8 mouse cellular contexts compared by ENCODE assay signal in genomic region chr13:59585648-59586005, GRCm38 (mm10). TPM values are rescaled to one million over a fixed set of nuclear protein-coding genes. Genes with fewer than 3 reads are reported as not detected.
DNase-seq lines count a peak whose midpoint lies in the region; ATAC-seq and TF ChIP-seq lines count a peak whose summit lies in the region.

No protein-coding gene starts in this region.

- peaks cover 22% of the 10 kb centered on the region for H3K4me1 ChIP-seq in limb, embryonic 13.5 days
- H3K4me1 ChIP-seq in midbrain, postnatal 0 days (ENCODE audit: insufficient read depth, low read length), result peaks cover 15% of the 10 kb centered on the region; the same call in 1 of the 2 replicates

- H3K9ac ChIP-seq in limb, embryonic 13.5 days, result peak overlapping the region; percentile 90
- peak overlapping the region; percentile 89 for H3K9ac ChIP-seq in midbrain, postnatal 0 days (replicated peaks; ENCODE audit: low read length, poor library complexity, severe bottlenecking)

- peak; percentile 32 for DNase-seq in kidney, adult 11 months
- DNase-seq in kidney, postnatal 25 days, result no peak
- peak; percentile 19 to 20 for DNase-seq in CD8-positive naive resting alpha-beta T cell, adult 2 months (ENCODE audit: low read depth in 2 of 2, low spot score in 2 of 2)
- DNase-seq in c-Kit-negative CD71-positive TER-119-positive erythroid progenitor cells, embryonic 14.5 days (ENCODE audit: low read depth, low spot score), result peak; percentile 16
- peak; percentile 17 to 18 for DNase-seq in frontal cortex, postnatal 36 days (ENCODE audit: low spot score in 2 of 2)
- DNase-seq in midbrain, postnatal 0 days (ENCODE audit: low spot score), result peak; percentile 15

- peak overlapping the region; percentile 61; the same call in 1 of the 2 replicates for H3K27ac ChIP-seq in limb, embryonic 13.5 days
- H3K27ac ChIP-seq in midbrain, postnatal 0 days (ENCODE audit: low read depth, low read length), result peak overlapping the region; percentile 82

- H3K36me3 ChIP-seq in limb, embryonic 13.5 days, result peaks cover 31% of the 10 kb centered on the region
- peaks cover 8% of the 10 kb centered on the region; the same call in 1 of the 2 replicates for H3K36me3 ChIP-seq in midbrain, postnatal 0 days (ENCODE audit: insufficient read depth, low read length)

- TF ChIP-seq CTCF in midbrain, postnatal 0 days (IDR thresholded peaks at IDR 0.05), result no peak

- H3K4me3 ChIP-seq in limb, embryonic 13.5 days, result peak overlapping the region; percentile 93
- H3K4me3 ChIP-seq in midbrain, postnatal 0 days (ENCODE audit: low read depth, low read length), result peak overlapping the region; percentile 90

- no peaks in the 10 kb centered on the region for H3K27me3 ChIP-seq in limb, embryonic 13.5 days
- H3K27me3 ChIP-seq in midbrain, postnatal 0 days (ENCODE audit: insufficient read depth, low read length), result no peaks in the 10 kb centered on the region

- 0 out of 2 replicates have a peak, but pooled peaks cover 4% of the 10 kb centered on the region for H3K9me3 ChIP-seq in limb, embryonic 13.5 days
- H3K9me3 ChIP-seq in midbrain, postnatal 0 days (ENCODE audit: low read length), result no peaks in the 10 kb centered on the region

- under 1% methylated on average over 26 of the region's 28 CpGs for WGBS in limb, embryonic 13.5 days
- WGBS in midbrain, postnatal 0 days, result 1% methylated on average over 27 of the region's 28 CpGs

- peak overlapping the region; percentile 87 for H3K4me2 ChIP-seq in limb, embryonic 13.5 days (replicated peaks)
- peak overlapping the region; percentile 61 for H3K4me2 ChIP-seq in midbrain, postnatal 0 days (ENCODE audit: low read depth, low read length, poor library complexity, severe bottlenecking)

- no peak for ATAC-seq in limb, embryonic 13.5 days (ENCODE audit: low FRiP score, low read depth)
- no peak for ATAC-seq in midbrain, postnatal 0 days (ENCODE audit: low FRiP score)
- no peak for ATAC-seq in CD4-positive, CD25-positive, alpha-beta regulatory T cell, adult 4 months

RNA-seq across cellular contexts. Expression of gene Naa35, which starts 0.6 kb away (rescaled TPM):
- 116 and 120 TPM in 2 replicates for polyA plus RNA-seq in limb, embryonic 13.5 days (2015; fragmentation: Nextera tagmentation; extraction: Ambion mirVana)
- total RNA-seq in midbrain, postnatal 0 days (2014; rRNA removed), result 47.2 and 72.9 TPM in 2 replicates
- polyA plus RNA-seq in midbrain, postnatal 0 days (2015; fragmentation: Nextera tagmentation; extraction: Ambion mirVana), result 109 and 117 TPM in 2 replicates
- polyA plus RNA-seq in CD4-positive, CD25-positive, alpha-beta regulatory T cell, adult 4 months (2017; shearing (Covaris generic)), result 10 to 100 TPM; 85.9 to 96.8 TPM

RNA-seq across cellular contexts. Expression of gene Agtpbp1, which starts 0.6 kb away (rescaled TPM):
- 12.1 and 12.4 TPM in 2 replicates for polyA plus RNA-seq in limb, embryonic 13.5 days (2015; fragmentation: Nextera tagmentation; extraction: Ambion mirVana)
- 125 and 129 TPM in 2 replicates for total RNA-seq in midbrain, postnatal 0 days (2014; rRNA removed)
- 70.8 and 74.0 TPM in 2 replicates for polyA plus RNA-seq in midbrain, postnatal 0 days (2015; fragmentation: Nextera tagmentation; extraction: Ambion mirVana)
- polyA plus RNA-seq in CD4-positive, CD25-positive, alpha-beta regulatory T cell, adult 4 months (2017; shearing (Covaris generic)), result 10 to 100 TPM; 18.8 to 22.3 TPM

Comparison
In these comparisons a context has a peak if more than half of its experiments do, and no peak if none do; other contexts are left out.
1. DNase-seq: peak in kidney, adult 11 months (single experiment), CD8-positive naive resting alpha-beta T cell, adult 2 months (2 of 2), c-Kit-negative CD71-positive TER-119-positive erythroid progenitor cells, embryonic 14.5 days (single experiment), frontal cortex, postnatal 36 days (2 of 2) and midbrain, postnatal 0 days (single experiment); none in kidney, postnatal 25 days (0 of 2).